Mouse (Mus musculus) layer of hippocampus, adult 11-12 months (tissue): ENCODE results near the gene 4833420G17Rik.
"Not testable (repeated sequence)": the region's sequence is repeated elsewhere in the genome, so short reads cannot be mapped to it uniquely, and the experiment has no call there.

Experiments used
- DNase-seq: peaks from one replicate; pipeline ENCODE4 v3.0.0; 2022; ENCODE audit warnings: low spot score

Gene 4833420G17Rik

DNA sequence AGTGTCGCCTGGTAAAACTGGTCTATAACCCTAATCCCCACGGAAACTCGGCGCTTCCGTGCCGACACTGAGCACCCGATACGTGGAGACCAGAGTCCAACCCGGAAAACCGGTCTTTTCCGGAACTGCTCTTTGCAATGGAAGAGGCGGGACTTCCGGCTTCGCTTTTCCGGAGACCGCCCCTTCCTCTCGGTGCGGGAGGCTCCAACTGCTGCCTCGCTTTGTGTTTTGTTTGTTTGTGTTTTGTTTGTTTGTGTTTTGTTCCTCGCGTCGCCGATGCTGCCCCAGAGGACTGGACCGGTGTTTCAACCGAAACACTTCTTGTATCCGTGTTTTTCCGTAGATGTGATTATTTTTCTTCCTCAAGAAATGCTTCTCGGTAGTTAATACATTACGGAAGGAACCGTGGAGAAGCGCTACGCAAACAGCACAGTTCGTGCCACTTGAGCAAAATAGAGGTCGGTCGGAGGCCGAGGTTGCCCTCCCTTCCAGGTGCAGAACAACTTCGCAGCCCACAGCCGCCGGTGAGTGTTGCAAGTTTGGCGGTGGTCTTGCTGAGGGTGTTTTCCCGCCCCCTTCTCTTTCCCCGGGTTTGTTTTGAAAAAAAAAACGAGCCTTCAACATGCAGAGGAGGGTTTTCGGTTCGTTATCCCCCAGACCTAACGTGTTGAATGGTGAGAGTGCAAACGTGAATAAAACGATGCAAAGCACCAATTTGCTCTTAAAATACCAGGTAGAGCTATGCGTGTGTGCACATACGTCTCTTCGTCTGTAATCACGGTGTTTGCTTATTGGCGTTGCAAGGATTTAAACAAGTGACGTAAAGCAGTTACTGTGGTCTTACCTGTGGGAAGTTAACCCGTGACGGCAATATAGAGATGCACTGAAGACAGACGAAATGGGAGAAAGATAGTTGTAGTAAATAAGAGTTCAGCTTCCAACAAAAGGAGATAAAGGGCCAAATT, at the start of gene 4833420G17Rik:
TSS of gene 4833420G17Rik (plus strand) at position 173 of the 965 bp plus-strand sequence.
- peak; percentile 89 for DNase-seq

DNA sequence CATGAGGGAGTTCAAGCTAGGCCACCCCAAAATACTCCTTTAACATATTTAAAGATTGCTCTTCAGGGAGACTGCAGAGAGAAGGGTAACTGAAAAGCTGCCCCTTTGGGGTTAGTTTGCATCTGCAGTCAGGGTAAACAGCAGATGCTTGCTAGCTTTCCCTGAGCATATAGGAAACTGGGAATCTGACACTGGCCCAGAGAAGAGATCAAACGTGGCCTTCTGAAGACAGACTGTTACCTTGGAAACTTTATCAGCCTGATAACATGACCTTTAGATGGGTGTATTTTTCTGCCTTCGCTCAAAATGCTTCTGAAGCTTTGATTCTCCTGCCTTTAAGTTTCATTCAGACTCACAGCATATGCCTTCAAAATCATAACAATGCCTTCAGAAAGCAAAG, 49.5 kb upstream of the 4833420G17Rik start:
- DNase-seq: no peak

GRCm38 (mm10) chr13:119418479-119418878, 44.1 kb upstream of the 4833420G17Rik start:
- DNase-seq: no peak

- no peak for DNase-seq
Observed at GRCm38 (mm10) chr13:119430164-119430563, 32.4 kb upstream of the 4833420G17Rik start.

DNA sequence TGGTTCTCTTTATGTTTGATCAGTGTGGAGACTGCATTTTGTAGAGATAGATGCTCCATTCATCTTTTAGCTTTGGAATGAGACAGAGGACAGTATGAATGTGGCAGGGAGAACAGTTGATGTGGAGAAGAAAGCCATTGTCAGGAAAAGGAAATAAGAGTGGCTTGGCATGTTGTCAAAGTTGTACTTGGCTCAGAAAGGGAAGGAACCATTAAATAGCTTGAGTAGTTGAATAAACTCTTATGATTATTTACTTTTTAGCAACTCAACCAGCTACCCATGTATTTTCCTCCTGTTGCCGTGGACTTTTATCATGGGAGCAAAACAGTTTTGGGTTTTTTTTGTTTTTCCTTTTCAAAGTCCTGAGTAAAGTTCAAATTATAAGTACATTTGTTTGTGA, 30.5 kb upstream of the 4833420G17Rik start:
- DNase-seq: no peak

- no peak for DNase-seq
Observed at GRCm38 (mm10) chr13:119434359-119434758, 28.2 kb upstream of the 4833420G17Rik start.

DNA sequence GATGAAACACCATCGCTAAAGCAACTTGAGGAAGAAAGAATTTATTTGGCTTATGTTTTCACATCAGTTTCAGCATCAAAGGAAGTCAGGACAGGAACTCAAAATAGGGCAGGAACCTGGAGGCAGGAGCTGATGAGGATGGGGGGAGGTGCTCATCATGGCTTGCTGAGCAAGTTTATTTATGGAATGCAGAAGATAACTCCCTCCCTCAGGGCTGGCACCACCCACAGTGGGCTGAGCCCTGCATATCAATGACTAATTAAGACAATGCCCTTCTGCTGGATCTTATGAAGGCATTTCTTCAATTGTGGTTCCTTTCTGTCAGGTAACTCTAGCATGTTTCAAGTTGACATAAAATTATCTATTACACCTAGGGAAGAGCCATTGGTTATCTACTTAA, 20.3 kb upstream of the 4833420G17Rik start:
- DNase-seq: no peak

DNA sequence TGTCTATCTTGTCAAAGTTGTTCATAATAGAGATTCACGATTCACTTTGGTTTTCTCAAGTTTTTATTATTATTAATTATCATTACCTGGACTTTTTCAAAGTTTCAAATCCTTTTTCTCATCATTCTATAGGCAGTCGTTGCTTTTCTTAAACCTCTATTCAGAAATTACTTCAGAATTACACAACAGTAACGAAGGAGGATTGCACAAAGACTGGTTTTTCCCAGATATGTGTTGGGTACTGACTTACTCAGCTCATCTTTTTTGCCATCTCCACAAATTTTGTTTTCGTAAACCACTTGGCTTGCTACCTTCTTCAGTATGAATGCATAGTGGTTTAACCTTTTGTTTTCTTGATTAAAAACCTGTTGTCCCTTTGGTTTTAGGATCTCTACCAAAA, 9.0 kb upstream of the 4833420G17Rik start:
- no peak for DNase-seq

GRCm38 (mm10) chr13:119455082-119455481, 7.5 kb upstream of the 4833420G17Rik start:
- DNase-seq: no peak

GRCm38 (mm10) chr13:119456342-119456741, 6.2 kb upstream of the 4833420G17Rik start:
- DNase-seq: no peak

- no peak for DNase-seq
Observed at GRCm38 (mm10) chr13:119461900-119462595, 520 bp upstream of the 4833420G17Rik start.

DNA sequence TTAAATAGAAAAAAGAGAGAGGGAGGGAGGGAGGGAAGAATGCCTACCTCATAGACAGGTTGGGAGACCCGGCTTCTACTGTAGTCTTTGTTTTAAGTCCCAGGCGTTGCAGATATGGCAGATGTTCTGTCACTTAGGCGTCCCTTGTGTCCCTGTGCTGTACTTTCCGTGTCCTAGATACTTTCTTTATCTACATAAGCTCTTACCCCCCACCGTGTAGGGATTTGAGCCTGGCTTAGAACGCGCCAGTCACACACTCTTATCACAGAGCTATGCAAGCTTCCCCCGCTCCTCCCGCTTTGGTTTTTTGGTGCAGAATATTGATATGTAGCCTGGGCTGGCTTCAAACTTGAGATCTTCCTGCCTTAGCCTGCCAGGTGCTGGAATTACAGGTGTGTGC, 14.1 kb downstream of the 4833420G17Rik start:
- no peak for DNase-seq

- no peak for DNase-seq
Observed at GRCm38 (mm10) chr13:119477789-119478188, 15.2 kb downstream of the 4833420G17Rik start.

DNA sequence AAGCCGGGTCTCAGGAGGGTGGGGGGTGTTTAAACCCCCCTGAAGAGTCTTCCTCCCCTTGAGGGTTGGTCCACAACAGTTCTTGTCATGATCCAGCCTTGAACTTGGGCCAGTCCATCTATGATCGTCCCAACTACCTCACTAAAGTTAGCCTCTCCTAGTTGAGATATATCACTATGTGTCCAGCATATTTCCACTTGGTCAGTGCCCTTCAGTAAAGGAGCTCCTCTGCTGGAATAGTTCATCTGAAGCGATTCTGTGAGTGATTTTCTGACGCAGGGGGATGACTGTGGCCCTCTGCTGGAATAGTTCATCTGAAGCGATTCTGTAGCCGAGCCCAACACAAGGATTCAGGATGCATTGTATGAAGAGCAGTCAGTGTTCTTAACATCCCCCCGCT, 24.8 kb downstream of the 4833420G17Rik start:
- no peak for DNase-seq

- DNase-seq: peak; percentile 85
Observed at GRCm38 (mm10) chr13:119487880-119488580, 25.5 kb downstream of the 4833420G17Rik start, which contains the start of the genes Tmem267 and 3110070M22Rik. Gene Tmem267 (plus strand): TSS chr13:119488039. Gene 3110070M22Rik (minus strand): TSS chr13:119488383.

GRCm38 (mm10) chr13:119492083-119492482, 29.5 kb downstream of the 4833420G17Rik start:
- DNase-seq: not testable (repeated sequence)

GRCm38 (mm10) chr13:119494938-119495337, 32.4 kb downstream of the 4833420G17Rik start:
- DNase-seq: not testable (repeated sequence)
